Mouse (Mus musculus): ENCODE measurements around the gene Rpp38. TPM values are rescaled to one million over a fixed set of nuclear protein-coding genes. Genes with fewer than 3 reads are reported as not detected.

Gene Rpp38
- total RNA-seq, 1 experiment from 2014 or later, result 12.7 TPM

DNA sequence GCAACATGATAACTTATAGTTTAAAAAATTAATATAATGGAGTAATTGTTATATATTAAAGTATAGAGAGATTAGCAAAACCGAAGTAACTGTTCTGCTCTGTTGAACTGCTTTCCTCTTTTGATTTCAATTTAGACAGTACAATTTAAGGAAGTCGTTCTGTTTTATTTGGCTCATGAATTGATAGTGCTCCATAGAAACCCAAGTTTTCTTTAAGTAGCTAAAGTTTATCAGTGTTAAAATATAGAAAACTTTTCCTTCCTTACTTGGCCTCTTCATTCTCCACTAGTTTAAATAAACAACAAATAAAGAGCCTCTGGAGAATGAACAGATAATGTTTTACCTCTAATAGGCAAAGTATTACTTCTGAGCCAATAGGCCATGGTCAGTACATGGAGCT lies 46.2 kb downstream of the Rpp38 start:
- no peak for DNase-seq

- DNase-seq, result no peak
Observed at GRCm38 (mm10) chr2:3285709-3286108, 46.7 kb downstream of the Rpp38 start.

- peak; percentile 35 for DNase-seq
Observed at GRCm38 (mm10) chr2:3285181-3285530, 47.3 kb downstream of the Rpp38 start.

- peak; percentile 68 for DNase-seq
Observed at GRCm38 (mm10) chr2:3284473-3285180, 47.8 kb downstream of the Rpp38 start.

GRCm38 (mm10) chr2:3283602-3284472 lies 48.6 kb downstream of the Rpp38 start, which contains the start of gene Nmt2:
TSS of gene Nmt2 (plus strand) at chr2:3284212.
- DNase-seq, result peak; percentile 100

- DNase-seq, result peak; percentile 74
Observed at GRCm38 (mm10) chr2:3282866-3283601, 49.4 kb downstream of the Rpp38 start.

DNA sequence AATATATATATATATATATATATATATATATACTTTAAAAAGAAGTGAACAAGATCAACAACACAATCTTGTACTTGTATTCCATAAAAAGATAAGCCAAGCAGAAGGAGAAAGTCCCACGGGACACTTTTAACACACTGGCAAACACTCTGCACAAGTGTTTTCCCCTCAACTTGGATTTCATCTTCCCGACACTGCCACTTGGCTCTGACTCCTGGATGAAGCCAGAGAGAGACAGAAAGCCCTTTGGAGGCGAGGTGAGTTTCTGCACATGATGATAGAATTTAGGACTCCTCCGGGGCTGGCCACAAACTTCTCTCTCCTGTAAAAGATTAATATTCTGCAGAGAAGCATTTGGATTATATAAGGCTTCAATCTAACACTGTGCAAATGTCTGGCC lies 51.1 kb downstream of the Rpp38 start:
- no peak for DNase-seq

Other genes with a start within 250 kb of the Rpp38 start
- gene Fam171a1, start 218.4 kb downstream of the Rpp38 start, total RNA-seq (2021), result 25.3 and 27.4 TPM in 2 replicates
- gene Nmt2, start 48.4 kb downstream of the Rpp38 start, total RNA-seq (2021), result 49.7 and 51.5 TPM in 2 replicates
- not detected in 2 replicates for gene Acbd7, start 3.5 kb upstream of the Rpp38 start, total RNA-seq (2021)
- not detected in 2 replicates for gene Olah, start 64.6 kb upstream of the Rpp38 start, total RNA-seq (2021)
- gene Meig1, start 90.0 kb upstream of the Rpp38 start, total RNA-seq (2021), result not detected in 2 replicates
- gene Dclre1c, start 91.5 kb upstream of the Rpp38 start, total RNA-seq (2021), result 6.7 and 7.2 TPM in 2 replicates
- 2.3 and 2.9 TPM in 2 replicates for gene Suv39h2, start 142.4 kb upstream of the Rpp38 start, total RNA-seq (2021)
- gene Gm45902, start 180.1 kb upstream of the Rpp38 start, total RNA-seq (2021), result 2.8 and 3.6 TPM in 2 replicates
- gene Hspa14, start 180.2 kb upstream of the Rpp38 start, total RNA-seq (2021), result 42.6 and 45.0 TPM in 2 replicates
- 2.2 and 2.4 TPM in 2 replicates for gene Cdnf, start 180.4 kb upstream of the Rpp38 start, total RNA-seq (2021)
- gene Fam107b, start 237.8 kb upstream of the Rpp38 start, total RNA-seq (2021), result 23.4 and 32.4 TPM in 2 replicates

Measured in adrenal gland, postnatal 14 days (tissue).